Mouse (Mus musculus): ENCODE measurements around the gene Xxylt1. TPM values are rescaled to one million over a fixed set of nuclear protein-coding genes. Genes with fewer than 3 reads are reported as not detected.

Gene Xxylt1
- total and polyA plus RNA-seq, 3 experiments = 4.0 to 7.4 (median 5.6) TPM

GRCm38 (mm10) chr16:31099906-31100305 is 18.7 kb upstream of the Xxylt1 start:
- peaks cover 53% of the 10 kb centered on the region for H3K36me3 ChIP-seq (replicated peaks)
- no peaks in the 10 kb centered on the region for H3K9me3 ChIP-seq (replicated peaks)
- no peaks in the 10 kb centered on the region for H3K4me1 ChIP-seq (ENCODE audit: insufficient read depth, low read depth, low read length)
- TF ChIP-seq TAL1 (conservative IDR thresholded peaks at IDR 0.05; ENCODE audit: low read depth, low read length) (no peak), GATA1 (IDR thresholded peaks at IDR 0.05; ENCODE audit: borderline replicate concordance, low read length) (no peak), GATA2 (IDR thresholded peaks at IDR 0.05; ENCODE audit: borderline replicate concordance, low read depth, low read length) (no peak), POLR2AphosphoS5 (IDR thresholded peaks at IDR 0.05; ENCODE audit: insufficient replicate concordance, low read depth, low read length) (no peak), CTCF (IDR thresholded peaks at IDR 0.05; ENCODE audit: low read depth, low read length) (no peak)
- no peak for ATAC-seq (ENCODE audit: extremely low read depth, insufficient number of reproducible peaks, low FRiP score, poor library complexity, severe bottlenecking)
- H3K27me3 ChIP-seq (ENCODE audit: insufficient read depth, low read length) = no peaks in the 10 kb centered on the region
- no peak overlapping the region for H3K4me3 ChIP-seq (ENCODE audit: low read depth, low read length)
- DNase-seq (ENCODE audit: low spot score) = no peak

GRCm38 (mm10) chr16:31094036-31094435 is 12.8 kb upstream of the Xxylt1 start:
- peaks cover 20% of the 10 kb centered on the region for H3K36me3 ChIP-seq (replicated peaks)
- DNase-seq (ENCODE audit: low spot score) = no peak
- TF ChIP-seq GATA2 (IDR thresholded peaks at IDR 0.05; ENCODE audit: borderline replicate concordance, low read depth, low read length) (no peak), CTCF (IDR thresholded peaks at IDR 0.05; ENCODE audit: low read depth, low read length) (no peak), GATA1 (IDR thresholded peaks at IDR 0.05; ENCODE audit: borderline replicate concordance, low read length) (no peak), POLR2AphosphoS5 (IDR thresholded peaks at IDR 0.05; ENCODE audit: insufficient replicate concordance, low read depth, low read length) (no peak)
- no peaks in the 10 kb centered on the region for H3K27me3 ChIP-seq (ENCODE audit: insufficient read depth, low read length)
- no peak overlapping the region for H3K4me3 ChIP-seq (ENCODE audit: low read depth, low read length)
- no peak for ATAC-seq (ENCODE audit: extremely low read depth, insufficient number of reproducible peaks, low FRiP score, poor library complexity, severe bottlenecking)
- H3K4me1 ChIP-seq (ENCODE audit: insufficient read depth, low read depth, low read length) = no peaks in the 10 kb centered on the region
- no peaks in the 10 kb centered on the region for H3K9me3 ChIP-seq (replicated peaks)

DNA sequence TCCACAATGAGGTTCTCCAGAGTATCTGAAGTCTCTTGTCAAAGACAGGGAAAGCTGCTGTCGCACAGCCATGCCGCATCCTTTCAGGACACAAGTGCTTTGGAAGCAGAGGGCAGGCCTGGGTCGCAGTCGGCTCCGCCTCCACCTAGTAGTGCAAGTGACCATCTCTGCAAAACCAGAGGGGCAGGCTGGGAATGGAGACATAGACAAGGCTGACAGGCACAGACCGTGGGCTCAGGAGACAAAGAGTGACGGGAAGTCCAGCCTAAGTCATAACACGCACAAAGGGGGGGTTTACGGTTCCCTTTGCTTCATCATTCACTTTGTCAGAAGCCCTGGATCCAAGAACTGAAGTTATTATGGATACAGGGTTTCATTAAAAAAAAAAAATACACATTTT is 12.0 kb upstream of the Xxylt1 start:
- DNase-seq (ENCODE audit: low spot score) (no peak), ATAC-seq (ENCODE audit: extremely low read depth, insufficient number of reproducible peaks, low FRiP score, poor library complexity, severe bottlenecking) (no peak)
- TF ChIP-seq TAL1 (conservative IDR thresholded peaks at IDR 0.05; ENCODE audit: low read depth, low read length) = no peak
- TF ChIP-seq POLR2AphosphoS5 (IDR thresholded peaks at IDR 0.05; ENCODE audit: insufficient replicate concordance, low read depth, low read length) = no peak
- no peak for TF ChIP-seq CTCF (IDR thresholded peaks at IDR 0.05; ENCODE audit: low read depth, low read length)
- no peak for TF ChIP-seq GATA1 (IDR thresholded peaks at IDR 0.05; ENCODE audit: borderline replicate concordance, low read length)
- no peak for TF ChIP-seq GATA2 (IDR thresholded peaks at IDR 0.05; ENCODE audit: borderline replicate concordance, low read depth, low read length)
- Histone ChIP-seq H3K4me1 (ENCODE audit: insufficient read depth, low read depth, low read length) (no peaks in the 10 kb centered on the region), H3K9me3 (replicated peaks) (no peaks in the 10 kb centered on the region), H3K36me3 (replicated peaks) (peaks cover 17% of the 10 kb centered on the region), H3K4me3 (ENCODE audit: low read depth, low read length) (no peak overlapping the region), H3K27me3 (ENCODE audit: insufficient read depth, low read length) (no peaks in the 10 kb centered on the region)

DNA sequence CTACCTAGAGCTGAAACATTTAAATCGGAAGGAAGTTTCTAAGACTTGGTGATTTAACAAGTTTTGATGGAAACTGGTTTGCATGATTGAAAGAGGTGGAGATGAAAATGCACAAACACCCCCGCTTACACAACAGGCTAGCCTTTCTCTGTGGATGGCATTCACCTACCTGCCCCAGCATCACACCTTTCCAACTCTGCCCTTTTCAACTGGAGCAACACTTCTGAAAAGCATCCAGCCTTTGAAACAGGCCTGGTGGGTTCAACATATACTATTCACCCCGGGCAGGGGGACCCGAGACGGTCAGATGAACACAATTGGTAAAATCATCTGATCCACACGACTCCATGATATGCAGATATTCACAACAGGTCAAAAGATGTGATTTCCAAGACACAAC is 659 bp upstream of the Xxylt1 start:
- ATAC-seq (ENCODE audit: extremely low read depth, insufficient number of reproducible peaks, low FRiP score, poor library complexity, severe bottlenecking) (no peak), DNase-seq (ENCODE audit: low spot score) (no peak)
- Histone ChIP-seq H3K9me3 (replicated peaks) (no peaks in the 10 kb centered on the region), H3K36me3 (replicated peaks) (peaks cover 23% of the 10 kb centered on the region), H3K4me3 (ENCODE audit: low read depth, low read length) (no peak overlapping the region; the same call in 1 of the 2 replicates), H3K4me1 (ENCODE audit: insufficient read depth, low read depth, low read length) (peaks cover 21% of the 10 kb centered on the region), H3K27me3 (ENCODE audit: insufficient read depth, low read length) (no peaks in the 10 kb centered on the region)
- TF ChIP-seq GATA2 (IDR thresholded peaks at IDR 0.05; ENCODE audit: borderline replicate concordance, low read depth, low read length) (no peak), POLR2AphosphoS5 (IDR thresholded peaks at IDR 0.05; ENCODE audit: insufficient replicate concordance, low read depth, low read length) (no peak), GATA1 (IDR thresholded peaks at IDR 0.05; ENCODE audit: borderline replicate concordance, low read length) (no peak), TAL1 (conservative IDR thresholded peaks at IDR 0.05; ENCODE audit: low read depth, low read length) (no peak)

GRCm38 (mm10) chr16:31080573-31081051 is 620 bp downstream of the Xxylt1 start:
- Histone ChIP-seq H3K9me3 (replicated peaks) (no peaks in the 10 kb centered on the region), H3K36me3 (replicated peaks) (peaks cover 35% of the 10 kb centered on the region), H3K4me3 (ENCODE audit: low read depth, low read length) (peak overlapping the region; percentile 85), H3K27me3 (ENCODE audit: insufficient read depth, low read length) (no peaks in the 10 kb centered on the region), H3K4me1 (ENCODE audit: insufficient read depth, low read depth, low read length) (peaks cover 21% of the 10 kb centered on the region)
- DNase-seq (ENCODE audit: low spot score) (peak; percentile 55), ATAC-seq (ENCODE audit: extremely low read depth, insufficient number of reproducible peaks, low FRiP score, poor library complexity, severe bottlenecking) (peak; percentile 60; the same call in 1 of the 2 replicates)
- TF ChIP-seq CTCF (IDR thresholded peaks at IDR 0.05; ENCODE audit: low read depth, low read length) = no peak
- TF ChIP-seq TAL1 (conservative IDR thresholded peaks at IDR 0.05; ENCODE audit: low read depth, low read length) = no peak
- no peak for TF ChIP-seq GATA1 (IDR thresholded peaks at IDR 0.05; ENCODE audit: borderline replicate concordance, low read length)
- no peak for TF ChIP-seq POLR2AphosphoS5 (IDR thresholded peaks at IDR 0.05; ENCODE audit: insufficient replicate concordance, low read depth, low read length)
- TF ChIP-seq GATA2 (IDR thresholded peaks at IDR 0.05; ENCODE audit: borderline replicate concordance, low read depth, low read length) = no peak

DNA sequence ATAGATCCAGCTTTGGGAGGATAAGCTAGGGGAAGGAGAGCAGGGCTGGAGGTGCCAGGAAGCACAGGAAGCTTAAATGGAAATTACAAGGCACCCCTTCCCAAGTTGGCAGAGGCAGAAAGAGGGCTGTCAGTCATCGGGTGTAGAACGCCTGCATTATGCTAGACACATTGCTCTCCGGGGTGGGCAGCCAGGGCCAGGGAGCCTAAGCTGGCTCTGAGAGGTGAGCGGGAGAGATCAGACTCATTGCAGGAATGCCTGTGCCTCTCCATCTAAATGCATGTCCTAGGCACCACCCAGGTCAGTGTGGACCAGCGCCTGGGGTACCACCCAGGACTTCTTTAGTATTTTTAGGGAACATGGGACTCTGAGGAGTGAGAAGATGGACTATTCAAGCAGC is 3.8 kb downstream of the Xxylt1 start:
- H3K36me3 ChIP-seq (replicated peaks) = peaks cover 50% of the 10 kb centered on the region
- DNase-seq (ENCODE audit: low spot score) (no peak), ATAC-seq (ENCODE audit: extremely low read depth, insufficient number of reproducible peaks, low FRiP score, poor library complexity, severe bottlenecking) (no peak)
- H3K27me3 ChIP-seq (ENCODE audit: insufficient read depth, low read length) = no peaks in the 10 kb centered on the region
- no peak overlapping the region for H3K4me3 ChIP-seq (ENCODE audit: low read depth, low read length)
- no peaks in the 10 kb centered on the region for H3K9me3 ChIP-seq (replicated peaks)
- TF ChIP-seq GATA1 (IDR thresholded peaks at IDR 0.05; ENCODE audit: borderline replicate concordance, low read length) = no peak
- TF ChIP-seq TAL1 (conservative IDR thresholded peaks at IDR 0.05; ENCODE audit: low read depth, low read length) = no peak
- TF ChIP-seq CTCF (IDR thresholded peaks at IDR 0.05; ENCODE audit: low read depth, low read length) = no peak
- TF ChIP-seq GATA2 (IDR thresholded peaks at IDR 0.05; ENCODE audit: borderline replicate concordance, low read depth, low read length) = no peak
- TF ChIP-seq POLR2AphosphoS5 (IDR thresholded peaks at IDR 0.05; ENCODE audit: insufficient replicate concordance, low read depth, low read length) = no peak
- H3K4me1 ChIP-seq (ENCODE audit: insufficient read depth, low read depth, low read length) = peaks cover 21% of the 10 kb centered on the region

Data from G1E (cell line).